Mouse (Mus musculus): ENCODE measurements around the gene H2al1i. TPM values are rescaled to one million over a fixed set of nuclear protein-coding genes. Genes with fewer than 3 reads are reported as not detected.
"Not testable (repeated sequence)": the region's sequence is repeated elsewhere in the genome, so short reads cannot be mapped to it uniquely, and the experiment has no call there.

Gene H2al1i
- polyA plus RNA-seq (2012; fragmentation: generic; extraction: Trizol) = not detected
- long read RNA-seq, experiment 1 = 0 reads
- long read RNA-seq, experiment 2 = 0 reads

DNA sequence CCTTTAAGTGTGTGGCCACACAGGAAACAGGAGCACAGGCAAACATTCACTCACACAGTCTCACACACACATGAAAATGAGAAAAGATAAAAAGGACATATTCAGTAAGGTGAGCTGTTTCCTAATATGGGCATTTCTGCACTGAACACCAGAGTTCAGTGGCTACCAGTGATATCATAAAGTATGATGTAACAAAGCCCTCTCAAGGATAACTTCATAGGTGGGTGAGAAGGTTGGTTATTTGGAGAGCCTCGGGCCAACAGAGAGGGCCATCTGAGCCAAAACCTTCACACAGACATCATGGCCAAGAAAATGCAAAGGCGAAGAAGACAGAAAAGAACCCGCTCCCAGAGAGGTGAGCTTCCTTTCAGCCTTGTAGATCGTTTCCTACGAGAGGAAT, at the start of gene H2al1i:
TSS of gene H2al1i (plus strand) at position 301 of the 400 bp plus-strand sequence.
- not testable (repeated sequence) for H3ac ChIP-seq (ENCODE audit: control insufficient read depth, insufficient read length, low read depth); H3K36me3 ChIP-seq (ENCODE audit: control insufficient read depth, insufficient read depth); H3K4me3 ChIP-seq (ENCODE audit: insufficient read depth, poor library complexity, severe bottlenecking); H3K79me2 ChIP-seq (ENCODE audit: control insufficient read depth, insufficient read depth); H3K79me3 ChIP-seq (ENCODE audit: low read depth); H3K27me3 ChIP-seq (ENCODE audit: control insufficient read depth, insufficient read depth, insufficient read length)

- no peaks in the 10 kb centered on the region for H3K36me3 ChIP-seq (ENCODE audit: control insufficient read depth, insufficient read depth)
- H3K4me3 ChIP-seq (ENCODE audit: insufficient read depth, poor library complexity, severe bottlenecking) = no peak overlapping the region
- H3ac ChIP-seq (ENCODE audit: control insufficient read depth, insufficient read length, low read depth) = no peak overlapping the region
- H3K79me2 ChIP-seq (ENCODE audit: control insufficient read depth, insufficient read depth) = no peaks in the 10 kb centered on the region
- H3K27me3 ChIP-seq (ENCODE audit: control insufficient read depth, insufficient read depth, insufficient read length) = no peaks in the 10 kb centered on the region
- H3K79me3 ChIP-seq (ENCODE audit: low read depth) = no peaks in the 10 kb centered on the region
- TF ChIP-seq MAX (IDR thresholded peaks at IDR 0.05) (no peak), FOSL1 (IDR thresholded peaks at IDR 0.05; ENCODE audit: insufficient read depth, low read length, poor library complexity, severe bottlenecking) (no peak), CTCF (IDR thresholded peaks at IDR 0.05; ENCODE audit: control insufficient read depth, insufficient read depth, insufficient read length) (no peak), MYOG (IDR thresholded peaks at IDR 0.05; ENCODE audit: control insufficient read depth, extremely low read depth, insufficient read length) (no peak), CEBPB (IDR thresholded peaks at IDR 0.05; ENCODE audit: low read depth) (no peak), USF1 (IDR thresholded peaks at IDR 0.05; ENCODE audit: low read depth) (no peak), MYOD1 (IDR thresholded peaks at IDR 0.05; ENCODE audit: control insufficient read depth, insufficient read length, low read depth) (no peak)
These were observed 47.4 kb upstream of the H2al1i start for GRCm38 (mm10) chrX:11277083-11277482.

DNA sequence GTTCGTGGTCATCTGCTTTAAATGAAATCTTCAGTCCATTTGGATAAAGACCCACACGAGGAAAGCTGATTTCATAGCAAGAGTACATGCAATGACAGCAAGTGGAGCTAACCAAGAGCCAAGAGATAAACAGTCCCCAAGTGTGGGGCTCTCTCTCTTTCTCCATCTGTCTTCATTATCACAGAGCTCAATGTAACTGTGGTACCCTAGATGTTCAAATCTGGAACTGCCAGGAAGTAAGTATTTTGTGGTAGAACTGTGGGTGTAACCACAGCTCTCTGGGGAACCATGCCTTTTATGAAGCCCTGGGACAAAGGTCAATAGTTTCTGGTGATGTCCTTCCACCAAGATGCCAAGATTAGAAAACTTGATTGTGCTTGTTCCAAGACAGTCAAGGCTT, 43.7 kb upstream of the H2al1i start:
- Histone ChIP-seq H3K27me3 (ENCODE audit: control insufficient read depth, insufficient read depth, insufficient read length) (no peaks in the 10 kb centered on the region), H3K79me3 (ENCODE audit: low read depth) (no peaks in the 10 kb centered on the region), H3K36me3 (ENCODE audit: control insufficient read depth, insufficient read depth) (no peaks in the 10 kb centered on the region), H3K79me2 (ENCODE audit: control insufficient read depth, insufficient read depth) (no peaks in the 10 kb centered on the region), H3ac (ENCODE audit: control insufficient read depth, insufficient read length, low read depth) (no peak overlapping the region), H3K4me3 (ENCODE audit: insufficient read depth, poor library complexity, severe bottlenecking) (no peak overlapping the region)
- no peak for TF ChIP-seq MYOG (IDR thresholded peaks at IDR 0.05; ENCODE audit: control insufficient read depth, extremely low read depth, insufficient read length)
- TF ChIP-seq USF1 (IDR thresholded peaks at IDR 0.05; ENCODE audit: low read depth) = no peak
- no peak for TF ChIP-seq MYOD1 (IDR thresholded peaks at IDR 0.05; ENCODE audit: control insufficient read depth, insufficient read length, low read depth)
- no peak for TF ChIP-seq MAX (IDR thresholded peaks at IDR 0.05)
- TF ChIP-seq FOSL1 (IDR thresholded peaks at IDR 0.05; ENCODE audit: insufficient read depth, low read length, poor library complexity, severe bottlenecking) = no peak
- no peak for TF ChIP-seq CEBPB (IDR thresholded peaks at IDR 0.05; ENCODE audit: low read depth)
- no peak for TF ChIP-seq CTCF (IDR thresholded peaks at IDR 0.05; ENCODE audit: control insufficient read depth, insufficient read depth, insufficient read length)

GRCm38 (mm10) chrX:11288306-11288882, 36.1 kb upstream of the H2al1i start:
- Histone ChIP-seq H3K79me2 (ENCODE audit: control insufficient read depth, insufficient read depth) (no peaks in the 10 kb centered on the region), H3K27me3 (ENCODE audit: control insufficient read depth, insufficient read depth, insufficient read length) (no peaks in the 10 kb centered on the region), H3K36me3 (ENCODE audit: control insufficient read depth, insufficient read depth) (no peaks in the 10 kb centered on the region), H3K79me3 (ENCODE audit: low read depth) (no peaks in the 10 kb centered on the region), H3K4me3 (ENCODE audit: insufficient read depth, poor library complexity, severe bottlenecking) (no peak overlapping the region), H3ac (ENCODE audit: control insufficient read depth, insufficient read length, low read depth) (no peak overlapping the region)
- TF ChIP-seq USF1 (IDR thresholded peaks at IDR 0.05; ENCODE audit: low read depth) (no peak), MYOD1 (IDR thresholded peaks at IDR 0.05; ENCODE audit: control insufficient read depth, insufficient read length, low read depth) (no peak), CTCF (IDR thresholded peaks at IDR 0.05; ENCODE audit: control insufficient read depth, insufficient read depth, insufficient read length) (no peak), FOSL1 (IDR thresholded peaks at IDR 0.05; ENCODE audit: insufficient read depth, low read length, poor library complexity, severe bottlenecking) (no peak), CEBPB (IDR thresholded peaks at IDR 0.05; ENCODE audit: low read depth) (no peak), MAX (IDR thresholded peaks at IDR 0.05) (no peak), MYOG (IDR thresholded peaks at IDR 0.05; ENCODE audit: control insufficient read depth, extremely low read depth, insufficient read length) (no peak)

DNA sequence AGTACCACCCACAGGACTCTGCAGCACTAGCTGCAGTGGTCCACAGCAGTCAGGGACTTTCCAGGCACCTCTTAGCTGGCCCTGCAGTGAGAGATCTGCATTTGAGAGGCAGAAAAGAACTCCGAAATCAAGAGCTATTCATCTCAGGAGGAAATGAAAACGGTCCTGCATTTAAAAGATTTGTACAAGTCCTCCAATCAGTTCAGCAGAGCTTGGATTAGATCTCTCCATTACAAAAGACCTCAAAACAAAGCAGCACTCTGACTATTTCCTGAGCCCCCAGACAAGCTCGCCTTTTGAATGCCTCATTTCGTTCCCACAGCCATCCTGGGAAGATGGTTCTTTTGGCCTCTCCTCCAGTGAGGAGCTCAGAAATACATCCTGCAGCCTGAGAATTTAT, 35.2 kb upstream of the H2al1i start:
- no peak for TF ChIP-seq CEBPB (IDR thresholded peaks at IDR 0.05; ENCODE audit: low read depth)
- TF ChIP-seq USF1 (IDR thresholded peaks at IDR 0.05; ENCODE audit: low read depth) = no peak
- no peak for TF ChIP-seq MYOD1 (IDR thresholded peaks at IDR 0.05; ENCODE audit: control insufficient read depth, insufficient read length, low read depth)
- no peak for TF ChIP-seq FOSL1 (IDR thresholded peaks at IDR 0.05; ENCODE audit: insufficient read depth, low read length, poor library complexity, severe bottlenecking)
- Histone ChIP-seq H3ac (ENCODE audit: control insufficient read depth, insufficient read length, low read depth) (no peak overlapping the region), H3K79me3 (ENCODE audit: low read depth) (no peaks in the 10 kb centered on the region), H3K27me3 (ENCODE audit: control insufficient read depth, insufficient read depth, insufficient read length) (no peaks in the 10 kb centered on the region), H3K36me3 (ENCODE audit: control insufficient read depth, insufficient read depth) (no peaks in the 10 kb centered on the region), H3K4me3 (ENCODE audit: insufficient read depth, poor library complexity, severe bottlenecking) (no peak overlapping the region), H3K79me2 (ENCODE audit: control insufficient read depth, insufficient read depth) (no peaks in the 10 kb centered on the region)

DNA sequence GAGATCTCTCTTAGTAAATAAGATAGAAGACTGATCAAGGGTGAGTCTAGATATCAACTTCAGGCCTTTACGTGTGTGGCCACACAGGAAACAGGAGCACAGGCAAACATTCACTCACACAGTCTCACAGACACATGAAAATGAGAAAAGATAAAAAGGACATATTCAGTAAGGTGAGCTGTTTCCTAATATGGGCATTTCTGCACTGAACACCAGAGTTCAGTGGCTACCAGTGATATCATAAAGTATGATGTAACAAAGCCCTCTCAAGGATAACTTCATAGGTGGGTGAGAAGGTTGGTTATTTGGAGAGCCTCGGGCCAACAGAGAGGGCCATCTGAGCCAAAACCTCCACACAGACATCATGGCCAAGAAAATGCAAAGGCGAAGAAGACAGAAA, 25.5 kb upstream of the H2al1i start, which contains the start of gene H2al1a:
TSS of gene H2al1a (plus strand) at position 301 of the 400 bp plus-strand sequence.
- H3K79me3 ChIP-seq (ENCODE audit: low read depth); H3K4me3 ChIP-seq (ENCODE audit: insufficient read depth, poor library complexity, severe bottlenecking); H3K27me3 ChIP-seq (ENCODE audit: control insufficient read depth, insufficient read depth, insufficient read length); H3K79me2 ChIP-seq (ENCODE audit: control insufficient read depth, insufficient read depth); H3ac ChIP-seq (ENCODE audit: control insufficient read depth, insufficient read length, low read depth); H3K36me3 ChIP-seq (ENCODE audit: control insufficient read depth, insufficient read depth): not testable (repeated sequence)

DNA sequence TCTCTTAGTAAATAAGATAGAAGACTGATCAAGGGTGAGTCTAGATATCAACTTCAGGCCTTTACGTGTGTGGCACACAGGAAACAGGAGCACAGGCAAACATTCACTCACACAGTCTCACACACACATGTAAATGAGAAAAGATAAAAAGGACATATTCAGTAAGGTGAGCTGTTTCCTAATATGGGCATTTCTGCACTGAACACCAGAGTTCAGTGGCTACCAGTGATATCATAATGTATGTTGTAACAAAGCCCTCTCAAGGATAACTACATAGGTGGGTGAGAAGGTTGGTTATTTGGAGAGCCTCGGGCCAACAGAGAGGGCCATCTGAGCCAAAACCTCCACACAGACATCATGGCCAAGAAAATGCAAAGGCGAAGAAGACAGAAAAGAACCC, 22.3 kb upstream of the H2al1i start, which contains the start of gene H2al1b:
TSS of gene H2al1b (plus strand) at position 301 of the 400 bp plus-strand sequence.
- not testable (repeated sequence) for H3K27me3 ChIP-seq (ENCODE audit: control insufficient read depth, insufficient read depth, insufficient read length); H3ac ChIP-seq (ENCODE audit: control insufficient read depth, insufficient read length, low read depth); H3K4me3 ChIP-seq (ENCODE audit: insufficient read depth, poor library complexity, severe bottlenecking); H3K79me3 ChIP-seq (ENCODE audit: low read depth); H3K79me2 ChIP-seq (ENCODE audit: control insufficient read depth, insufficient read depth); H3K36me3 ChIP-seq (ENCODE audit: control insufficient read depth, insufficient read depth)

- not testable (repeated sequence) for H3ac ChIP-seq (ENCODE audit: control insufficient read depth, insufficient read length, low read depth); H3K79me3 ChIP-seq (ENCODE audit: low read depth); H3K79me2 ChIP-seq (ENCODE audit: control insufficient read depth, insufficient read depth); H3K4me3 ChIP-seq (ENCODE audit: insufficient read depth, poor library complexity, severe bottlenecking); H3K27me3 ChIP-seq (ENCODE audit: control insufficient read depth, insufficient read depth, insufficient read length); H3K36me3 ChIP-seq (ENCODE audit: control insufficient read depth, insufficient read depth)
These were observed 19.1 kb upstream of the H2al1i start, which contains the start of gene H2al1c for GRCm38 (mm10) chrX:11305355-11305754. TSS of gene H2al1c (plus strand) at chrX:11305655.

GRCm38 (mm10) chrX:11308524-11308923, 15.9 kb upstream of the H2al1i start, which contains the start of gene H2al1d:
TSS of gene H2al1d (plus strand) at chrX:11308824.
- not testable (repeated sequence) for H3ac ChIP-seq (ENCODE audit: control insufficient read depth, insufficient read length, low read depth); H3K79me2 ChIP-seq (ENCODE audit: control insufficient read depth, insufficient read depth); H3K36me3 ChIP-seq (ENCODE audit: control insufficient read depth, insufficient read depth); H3K4me3 ChIP-seq (ENCODE audit: insufficient read depth, poor library complexity, severe bottlenecking); H3K79me3 ChIP-seq (ENCODE audit: low read depth); H3K27me3 ChIP-seq (ENCODE audit: control insufficient read depth, insufficient read depth, insufficient read length)
